Mouse (Mus musculus): ENCODE data around the gene Psmb11.
"Not testable (repeated sequence)": the region's sequence is repeated elsewhere in the genome, so short reads cannot be mapped to it uniquely, and the experiment has no call there.

Psmb11 gene

GRCm38 (mm10) chr14:54603686-54604085 lies 17.5 kb upstream of the Psmb11 start:
- no peak for DNase-seq

- peak; percentile 84 for DNase-seq
Measured at GRCm38 (mm10) chr14:54605752-54606321, 15.4 kb upstream of the Psmb11 start, which contains the start of gene 4931414P19Rik. TSS of gene 4931414P19Rik (minus strand) at chr14:54605993.

- DNase-seq, result no peak
Measured at GRCm38 (mm10) chr14:54607226-54607625, 14.0 kb upstream of the Psmb11 start.

- no peak for DNase-seq
Measured at GRCm38 (mm10) chr14:54609245-54609644, 12.0 kb upstream of the Psmb11 start.

- peak; percentile 51 for DNase-seq
Measured at GRCm38 (mm10) chr14:54609962-54610361, 11.3 kb upstream of the Psmb11 start.

GRCm38 (mm10) chr14:54610648-54611047 lies 10.6 kb upstream of the Psmb11 start:
- DNase-seq, result no peak

GRCm38 (mm10) chr14:54614130-54614529 lies 7.1 kb upstream of the Psmb11 start:
- DNase-seq, result not testable (repeated sequence)

GRCm38 (mm10) chr14:54616226-54616825 lies 4.9 kb upstream of the Psmb11 start:
- no peak for DNase-seq

GRCm38 (mm10) chr14:54617152-54617896 lies 3.9 kb upstream of the Psmb11 start:
- DNase-seq, result no peak

- peak; percentile 94 for DNase-seq
Measured at GRCm38 (mm10) chr14:54617897-54618365, 3.3 kb upstream of the Psmb11 start, which contains the start of gene Psmb5. TSS of gene Psmb5 (minus strand) at chr14:54618022.

- no peak for DNase-seq
Measured at GRCm38 (mm10) chr14:54623334-54623733, 2.1 kb downstream of the Psmb11 start.

- DNase-seq, result no peak
Measured at GRCm38 (mm10) chr14:54624976-54625375, 3.7 kb downstream of the Psmb11 start.

- no peak for DNase-seq
Measured at GRCm38 (mm10) chr14:54628103-54628502, 6.9 kb downstream of the Psmb11 start.

GRCm38 (mm10) chr14:54629797-54630196 lies 8.6 kb downstream of the Psmb11 start:
- DNase-seq, result no peak

- DNase-seq, result no peak
Measured at GRCm38 (mm10) chr14:54630583-54631239, 9.5 kb downstream of the Psmb11 start.

GRCm38 (mm10) chr14:54631240-54631599 lies 10.0 kb downstream of the Psmb11 start:
- no peak for DNase-seq

GRCm38 (mm10) chr14:54632252-54632651 lies 11.0 kb downstream of the Psmb11 start:
- no peak for DNase-seq

- no peak for DNase-seq
Measured at GRCm38 (mm10) chr14:54634182-54634581, 12.9 kb downstream of the Psmb11 start.

- DNase-seq, result peak; percentile 67
Measured at GRCm38 (mm10) chr14:54636954-54637353, 15.7 kb downstream of the Psmb11 start.

GRCm38 (mm10) chr14:54638210-54638609 lies 17.0 kb downstream of the Psmb11 start:
- DNase-seq, result no peak

GRCm38 (mm10) chr14:54640121-54640520 lies 18.9 kb downstream of the Psmb11 start:
- DNase-seq, result no peak

- no peak for DNase-seq
Measured at GRCm38 (mm10) chr14:54640946-54641304, 19.7 kb downstream of the Psmb11 start, which contains the start of gene Gm17606. TSS of gene Gm17606 (plus strand) at chr14:54640952.

GRCm38 (mm10) chr14:54641305-54641969 lies 20.2 kb downstream of the Psmb11 start, which contains the start of gene Cdh24:
TSS of gene Cdh24 (minus strand) at chr14:54641364.
- peak; percentile 93 for DNase-seq

Measured in lung, postnatal 36 days (tissue).